Mouse (Mus musculus) embryo, embryonic 10.5 days (tissue): ENCODE results near the gene Pnpla2.

Source experiments
- DNase-seq: peaks from one replicate; pipeline ENCODE4 v3.0.0-alpha.2; 2015; ENCODE audit warnings: low spot score

Gene Pnpla2

GRCm38 (mm10) chr7:141483114-141483653, 28.2 kb downstream of the Pnpla2 start:
- no peak for DNase-seq

GRCm38 (mm10) chr7:141484186-141485120, 29.5 kb downstream of the Pnpla2 start:
- DNase-seq, result no peak

GRCm38 (mm10) chr7:141485186-141485585, 30.2 kb downstream of the Pnpla2 start:
- no peak for DNase-seq

GRCm38 (mm10) chr7:141485606-141486005, 30.6 kb downstream of the Pnpla2 start:
- DNase-seq, result no peak

- no peak for DNase-seq
Measured at GRCm38 (mm10) chr7:141486239-141486638, 31.2 kb downstream of the Pnpla2 start.

- no peak for DNase-seq
Measured at GRCm38 (mm10) chr7:141487141-141487540, 32.1 kb downstream of the Pnpla2 start.

GRCm38 (mm10) chr7:141491151-141491550, 36.2 kb downstream of the Pnpla2 start:
- DNase-seq, result peak; percentile 10

GRCm38 (mm10) chr7:141492738-141493137, 37.7 kb downstream of the Pnpla2 start:
- DNase-seq, result no peak

GRCm38 (mm10) chr7:141493729-141494128, 38.7 kb downstream of the Pnpla2 start:
- no peak for DNase-seq

GRCm38 (mm10) chr7:141495379-141495778, 40.4 kb downstream of the Pnpla2 start:
- DNase-seq, result no peak

GRCm38 (mm10) chr7:141495940-141496339, 40.9 kb downstream of the Pnpla2 start:
- no peak for DNase-seq

- DNase-seq, result no peak
Measured at GRCm38 (mm10) chr7:141497600-141497999, 42.6 kb downstream of the Pnpla2 start.

- DNase-seq, result no peak
Measured at GRCm38 (mm10) chr7:141501820-141502555, 47.0 kb downstream of the Pnpla2 start.

GRCm38 (mm10) chr7:141502556-141502905, 47.5 kb downstream of the Pnpla2 start:
- no peak for DNase-seq

GRCm38 (mm10) chr7:141506278-141506677, 51.3 kb downstream of the Pnpla2 start:
- no peak for DNase-seq

GRCm38 (mm10) chr7:141508160-141508559, 53.2 kb downstream of the Pnpla2 start:
- no peak for DNase-seq

- DNase-seq, result no peak
Measured at GRCm38 (mm10) chr7:141510196-141510595, 55.2 kb downstream of the Pnpla2 start.
